Mouse (Mus musculus) intestine, embryonic 14.5 days (tissue): ENCODE measurements around the gene Fam151b. TPM values are rescaled to one million over a fixed set of nuclear protein-coding genes. Genes with fewer than 3 reads are reported as not detected.

Experiments
- polyA plus RNA-seq: library from polyadenylated mRNA; unstranded; fragments of >200 nt; fragmentation: Nextera tagmentation; extraction: Ambion mirVana; gene quantifications from 2 replicates; pipeline ENCODE4 v1.2.1, GENCODE M21; 2014

Gene Fam151b
- polyA plus RNA-seq, 1 experiment from 2014 or later: 0.41 TPM

Other genes starting within 250 kb of the Fam151b start
- 1.1 TPM in 2 replicates for gene Gm20379, start 178.0 kb downstream of the Fam151b start, polyA plus RNA-seq
- 18.6 and 19.5 TPM in 2 replicates for gene Dhfr, start 129.3 kb downstream of the Fam151b start, polyA plus RNA-seq
- gene Msh3, start 129.0 kb downstream of the Fam151b start, polyA plus RNA-seq: 30.2 and 37.3 TPM in 2 replicates
- 0.12 TPM in 1 of 2 replicates, not detected in the other for gene Ankrd34b, start 58.1 kb downstream of the Fam151b start, polyA plus RNA-seq
- gene Zfyve16, start 46.9 kb upstream of the Fam151b start, polyA plus RNA-seq: 12.7 and 13.0 TPM in 2 replicates
- gene Spz1, start 92.2 kb upstream of the Fam151b start, polyA plus RNA-seq: not detected in 2 replicates
- 24.9 and 27.3 TPM in 2 replicates for gene Serinc5, start 127.1 kb upstream of the Fam151b start, polyA plus RNA-seq